Mouse (Mus musculus): ENCODE measurements around the gene Adm. TPM values are rescaled to one million over a fixed set of nuclear protein-coding genes. Genes with fewer than 3 reads are reported as not detected.

Adm gene
- polyA plus RNA-seq, 1 experiment from 2014 or later: 18.4 TPM

DNA sequence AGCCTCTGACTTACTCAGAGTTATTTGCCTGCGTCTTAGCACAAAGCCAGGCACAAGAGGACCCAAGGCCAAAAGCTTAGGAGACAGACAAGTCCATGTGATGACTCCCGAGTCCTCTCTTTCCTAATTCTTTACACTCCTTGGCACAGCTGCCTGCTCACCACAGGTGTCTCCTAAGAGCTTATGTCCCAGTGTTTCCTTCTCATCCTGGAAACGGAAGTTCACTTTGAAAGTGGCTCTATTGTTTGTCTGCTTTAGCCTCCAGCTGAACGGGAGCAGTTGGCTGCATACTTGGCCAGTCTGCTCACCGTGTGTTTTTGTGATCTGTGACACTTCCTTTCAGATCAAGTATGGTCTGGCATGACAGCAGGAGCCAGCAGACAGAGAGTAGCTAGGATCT lies 41.3 kb downstream of the Adm start:
- H3K4me2 ChIP-seq: no peak overlapping the region
- H3K9ac ChIP-seq: no peak overlapping the region
- WGBS: 36% methylated on average over 5 of the region's 5 CpGs
- H3K27ac ChIP-seq: peak overlapping the region; percentile 44
- no peaks in the 10 kb centered on the region for H3K27me3 ChIP-seq
- peaks cover 18% of the 10 kb centered on the region for H3K4me1 ChIP-seq (replicated peaks)
- no peak for ATAC-seq (replicated peaks; ENCODE audit: insufficient number of reproducible peaks, insufficient read depth, low FRiP score, low read depth)
- H3K9me3 ChIP-seq (replicated peaks): no peaks in the 10 kb centered on the region
- H3K36me3 ChIP-seq: no peaks in the 10 kb centered on the region
- no peak overlapping the region for H3K4me3 ChIP-seq

DNA sequence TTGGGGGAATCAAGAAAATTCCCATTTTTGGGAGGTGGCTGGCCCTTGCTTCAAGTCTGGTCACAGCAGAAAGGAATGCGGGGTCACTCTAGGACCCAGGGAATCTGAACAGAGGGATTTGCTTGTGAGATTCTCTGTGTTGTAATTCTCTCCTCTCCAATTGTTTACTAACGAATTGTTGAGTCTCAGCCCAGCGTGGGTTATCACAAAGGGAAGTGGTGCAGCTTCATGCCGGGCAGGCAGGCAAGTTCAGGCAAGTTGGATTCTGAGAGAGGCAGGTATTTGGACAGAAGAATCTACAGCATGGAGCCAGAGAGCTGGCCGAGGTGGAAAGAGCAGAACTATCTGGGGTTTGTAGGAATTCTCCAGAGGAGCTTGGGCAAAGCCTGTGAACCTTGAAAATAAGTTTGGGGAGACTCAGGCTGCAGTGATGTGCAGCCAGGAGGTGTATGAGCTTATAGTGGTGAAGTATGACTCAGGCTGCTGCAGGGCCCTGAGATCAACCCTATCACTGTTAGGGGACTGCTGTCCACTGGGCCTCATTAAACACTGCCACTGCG lies 43.7 kb downstream of the Adm start:
- H3K4me1 ChIP-seq (replicated peaks): peaks cover 18% of the 10 kb centered on the region
- H3K27me3 ChIP-seq: no peaks in the 10 kb centered on the region
- H3K9ac ChIP-seq: no peak overlapping the region
- no peaks in the 10 kb centered on the region for H3K9me3 ChIP-seq (replicated peaks)
- no peak overlapping the region for H3K4me3 ChIP-seq
- no peak overlapping the region for H3K4me2 ChIP-seq
- H3K27ac ChIP-seq: no peak overlapping the region
- no peak for ATAC-seq (replicated peaks; ENCODE audit: insufficient number of reproducible peaks, insufficient read depth, low FRiP score, low read depth)
- WGBS: 43% methylated on average over 6 of the region's 6 CpGs
- no peaks in the 10 kb centered on the region for H3K36me3 ChIP-seq

Other genes starting within 250 kb of the Adm start
- gene Sbf2, start 12.7 kb upstream of the Adm start, polyA plus RNA-seq (2015; fragmentation: Nextera tagmentation; extraction: Ambion mirVana): 30.8 TPM in 2 replicates
- gene Ampd3, start 140.5 kb downstream of the Adm start, polyA plus RNA-seq (2015; fragmentation: Nextera tagmentation; extraction: Ambion mirVana): 8.0 and 9.3 TPM in 2 replicates
- gene Rnf141, start 216.8 kb downstream of the Adm start, polyA plus RNA-seq (2015; fragmentation: Nextera tagmentation; extraction: Ambion mirVana): 30.0 and 31.0 TPM in 2 replicates
- 11.9 and 13.2 TPM in 2 replicates for gene Lyve1, start 235.6 kb downstream of the Adm start, polyA plus RNA-seq (2015; fragmentation: Nextera tagmentation; extraction: Ambion mirVana)

All from heart, embryonic 15.5 days (tissue).